Mouse (Mus musculus) CH12.LX (cell line): Measurements from ENCODE around the gene Hist2h4. TPM values are rescaled to one million over a fixed set of nuclear protein-coding genes. Genes with fewer than 3 reads are reported as not detected.

Source experiments
- DNase-seq: peaks from one replicate; pipeline ENCODE4 v3.0.0-alpha.2; 2013; ENCODE audit errors: extremely low read depth
- H3K27ac ChIP-seq: 2 replicates; pipeline ENCODE4 v1.5.1; 2012; ENCODE audit warnings: low read depth, mild to moderate bottlenecking, control low read depth, moderate library complexity; ENCODE audit not compliant: insufficient read depth
- H3K27me3 ChIP-seq: replicated peaks from 2 replicates; pipeline ENCODE3; 2012; ENCODE audit warnings: inconsistent platforms
- H3K36me3 ChIP-seq, 2 experiments: replicated peaks in 1 of 2; 2 replicates each; pipeline versions ENCODE3 to v1.6.1; 2012; ENCODE audit warnings: inconsistent platforms in 1 of 2, low read length in 1 of 2, mild to moderate bottlenecking in 1 of 2, mixed read lengths in 1 of 2, moderate library complexity in 1 of 2; ENCODE audit not compliant: control insufficient read depth in 1 of 2, insufficient read depth in 1 of 2
- H3K4me1 ChIP-seq, 2 experiments: 2 replicates each; pipeline ENCODE4 v1.6.1; 2012; ENCODE audit warnings: inconsistent platforms in 1 of 2, moderate library complexity in 1 of 2; ENCODE audit not compliant: insufficient read depth in 2 of 2, control insufficient read depth in 1 of 2
- H3K4me2 ChIP-seq: 2 replicates; pipeline ENCODE4 v1.6.1; 2012; ENCODE audit warnings: low read depth, mild to moderate bottlenecking, control low read depth; ENCODE audit not compliant: poor library complexity, insufficient read depth, severe bottlenecking
- H3K4me3 ChIP-seq, 3 experiments: fragments of 150-350 bp in 1 of 3; sonication (generic) in 1 of 3; replicated peaks in 1 of 3; 2 replicates each; pipeline versions ENCODE3 to v1.5.1; 2011 to 2012; ENCODE audit warnings: low read depth in 2 of 3, low read length in 2 of 3, mild to moderate bottlenecking in 2 of 3, moderate library complexity in 2 of 3, control low read depth in 1 of 3, improper control_type of control experiment in 1 of 3, inconsistent platforms in 1 of 3, mixed read lengths in 1 of 3; ENCODE audit not compliant: poor library complexity in 1 of 3
- H3K79me2 ChIP-seq: replicated peaks from 2 replicates; pipeline ENCODE4 v1.6.1; 2012; ENCODE audit warnings: mild to moderate bottlenecking, moderate library complexity; ENCODE audit not compliant: control insufficient read depth, poor library complexity, insufficient read depth, severe bottlenecking; ENCODE audit errors: extremely low read depth
- H3K9ac ChIP-seq: 2 replicates; pipeline ENCODE4 v1.6.1; 2012; ENCODE audit warnings: low read depth, mild to moderate bottlenecking, control low read depth, moderate library complexity; ENCODE audit not compliant: insufficient read depth
- H3K9me3 ChIP-seq: replicated peaks from 2 replicates; pipeline ENCODE3; 2012; ENCODE audit warnings: low read length, inconsistent platforms, mixed read lengths
- CHD2 ChIP-seq: IDR thresholded peaks from 2 replicates; pipeline ENCODE4 v1.6.1; 2011; ENCODE audit warnings: low read length, improper control_type of control experiment
- CTCF ChIP-seq, 2 experiments: IDR thresholded peaks in 1 of 2; conservative IDR thresholded peaks in 1 of 2; 2 replicates each; pipeline ENCODE4 v1.5.1; 2011 to 2012; ENCODE audit warnings: low read depth in 2 of 2, low read length in 2 of 2, improper control_type of control experiment in 1 of 2, inconsistent platforms in 1 of 2, mild to moderate bottlenecking in 1 of 2, moderate library complexity in 1 of 2
- ELF1 ChIP-seq: IDR thresholded peaks from 2 replicates; pipeline ENCODE4 v1.6.1; 2014; ENCODE audit warnings: low read depth, mild to moderate bottlenecking, inconsistent platforms, low read length, improper control_type of control experiment
- EP300 ChIP-seq: IDR thresholded peaks from 2 replicates; pipeline ENCODE4 v1.6.1; 2011; ENCODE audit warnings: low read length, improper control_type of control experiment
- HCFC1 ChIP-seq: IDR thresholded peaks from 2 replicates; pipeline ENCODE4 v1.6.1; 2012; ENCODE audit warnings: low read depth, mild to moderate bottlenecking, inconsistent platforms, low read length, improper control_type of control experiment
- IRF4 ChIP-seq: IDR thresholded peaks from 2 replicates; pipeline ENCODE4 v1.6.1; 2014; ENCODE audit warnings: low read depth, mild to moderate bottlenecking, inconsistent platforms, low read length, improper control_type of control experiment
- JUN ChIP-seq: IDR thresholded peaks from 2 replicates; pipeline ENCODE4 v1.6.1; 2011; ENCODE audit warnings: low read depth, mild to moderate bottlenecking, low read length, improper control_type of control experiment, moderate library complexity; ENCODE audit not compliant: insufficient read depth
- MAFK ChIP-seq: IDR thresholded peaks from 2 replicates; pipeline ENCODE4 v1.6.1; 2011; ENCODE audit warnings: low read length, improper control_type of control experiment; ENCODE audit not compliant: insufficient replicate concordance
- MAX ChIP-seq: IDR thresholded peaks from 2 replicates; pipeline ENCODE4 v1.6.1; 2011; ENCODE audit warnings: low read length, improper control_type of control experiment
- MAZ ChIP-seq: IDR thresholded peaks from 2 replicates; pipeline ENCODE4 v1.6.1; 2012; ENCODE audit warnings: low read depth, mild to moderate bottlenecking, inconsistent platforms, low read length, improper control_type of control experiment, moderate library complexity
- MXI1 ChIP-seq: IDR thresholded peaks from 2 replicates; pipeline ENCODE4 v1.6.1; 2011; ENCODE audit warnings: mild to moderate bottlenecking, low read depth, low read length, improper control_type of control experiment
- MYC ChIP-seq: IDR thresholded peaks from 2 replicates; pipeline ENCODE4 v1.6.1; 2011; ENCODE audit warnings: low read depth, mild to moderate bottlenecking, improper control_type of control experiment, low read length
- PAX5 ChIP-seq: IDR thresholded peaks from 2 replicates; pipeline ENCODE4 v1.6.1; 2012; ENCODE audit warnings: low read length, inconsistent platforms, mixed read lengths
- POLR2A ChIP-seq: IDR thresholded peaks from 2 replicates; pipeline ENCODE4 v1.6.1; 2011; ENCODE audit warnings: low read depth, mild to moderate bottlenecking, improper control_type of control experiment, low read length
- RAD21 ChIP-seq: IDR thresholded peaks from 2 replicates; pipeline ENCODE4 v1.6.1; 2011; ENCODE audit warnings: low read depth, mild to moderate bottlenecking, low read length, improper control_type of control experiment, moderate library complexity
- RCOR1 ChIP-seq: conservative IDR thresholded peaks from 2 replicates; pipeline ENCODE4 v1.6.1; 2012; ENCODE audit warnings: low read depth, mild to moderate bottlenecking, inconsistent platforms, low read length, improper control_type of control experiment
- TBP ChIP-seq: conservative IDR thresholded peaks from 2 replicates; pipeline ENCODE4 v1.6.1; 2011; ENCODE audit warnings: low read depth, low read length, improper control_type of control experiment
- UBTF ChIP-seq: IDR thresholded peaks from 2 replicates; pipeline ENCODE4 v1.6.1; 2012; ENCODE audit warnings: low read depth, mild to moderate bottlenecking, inconsistent platforms, low read length, improper control_type of control experiment, moderate library complexity
- USF2 ChIP-seq: conservative IDR thresholded peaks from 2 replicates; pipeline ENCODE4 v1.6.1; 2011; ENCODE audit warnings: low read depth, low read length, improper control_type of control experiment
- ZKSCAN1 ChIP-seq: IDR thresholded peaks from 2 replicates; pipeline ENCODE4 v1.6.1; 2012; ENCODE audit warnings: low read depth, inconsistent platforms, low read length, improper control_type of control experiment, borderline replicate concordance
- ZMIZ1 ChIP-seq: IDR thresholded peaks from 2 replicates; pipeline ENCODE4 v1.6.1; 2012; ENCODE audit warnings: low read depth, mild to moderate bottlenecking, inconsistent platforms, low read length, improper control_type of control experiment
- dilution Hi-C: fragments of 300-500 bp; cut with MboI; formaldehyde crosslinking; loops from 2 replicates; pipeline ENCODE4 v1.14.3; 2020; ENCODE audit warnings: low sequenced_read_pairs; ENCODE audit not compliant: extremely low pct_unique_long_range_greater_than_20kb, extremely low pct_ligation_motif_present
- in situ Hi-C: fragments of 300-500 bp; cut with MboI; formaldehyde crosslinking; loops from 3 replicates; pipeline ENCODE4 v1.14.3; 2019; ENCODE audit warnings: low sequenced_read_pairs, low pct_ligation_motif_present, low pct_unique_long_range_greater_than_20kb, mixed read lengths
- polyA plus RNA-seq: library from polyadenylated mRNA; unstranded; fragments of >175 nt; gene quantifications from 2 replicates; pipeline ENCODE4 v1.2.1, GENCODE M21; 2012; ENCODE audit warnings: low read depth; ENCODE audit not compliant: insufficient read length
- total RNA-seq, 2 experiments: library from RNA; depleted of rRNA; stranded (reverse); fragments of 300-350 nt in 1 of 2; fragments of >200 nt in 1 of 2; gene quantifications; 2 replicates each; pipeline ENCODE4 v1.2.3; 2012 to 2014

Hist2h4 gene
- total and polyA plus RNA-seq, 3 experiments: 0.91 to 116 (median 2.5) TPM

DNA sequence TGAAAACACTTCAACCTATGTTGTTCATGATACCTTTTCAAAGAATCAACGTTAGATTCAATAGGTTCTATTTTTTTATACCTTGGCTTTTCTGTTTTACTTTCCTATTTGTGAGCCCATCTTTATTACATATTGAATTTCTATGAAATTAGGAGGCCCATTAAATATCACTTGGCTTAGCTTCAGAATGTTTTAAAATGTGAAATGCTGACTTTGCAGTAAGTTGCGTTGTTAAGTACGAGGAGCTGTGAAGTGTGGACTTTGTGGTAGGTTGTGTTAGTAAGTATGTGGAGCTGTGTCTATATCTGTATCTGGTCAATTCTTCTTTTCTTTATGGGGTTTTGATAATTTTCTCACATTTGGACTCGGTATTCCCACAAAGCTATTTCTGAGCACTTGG lies 35.2 kb upstream of the Hist2h4 start:
- Histone ChIP-seq H3K27me3 (peaks cover 26% of the 10 kb centered on the region), H3K4me3 (no peak overlapping the region), H3K4me1 (peaks cover 16 to 24% of the 10 kb centered on the region in 2 experiments)
- in situ Hi-C loops: loop anchor here (25.0 kb wide), 1 partner anchor 239 kb away; the partner anchor contains the start of gene Hfe2
- no peak for TF ChIP-seq UBTF
- TF ChIP-seq ZMIZ1: no peak
- TF ChIP-seq ELF1: no peak
- no peak for TF ChIP-seq POLR2A
- no peak for TF ChIP-seq MXI1
- TF ChIP-seq, all 38 proteins: peak for 0
- dilution Hi-C loops: no loop called here
- Histone ChIP-seq H3K36me3 (no peaks in the 10 kb centered on the region), H3K79me2 (no peaks in the 10 kb centered on the region), H3K9me3 (peaks cover 3% of the 10 kb centered on the region), H3K27ac (no peak overlapping the region), H3K4me2 (no peak overlapping the region), H3K9ac (no peak overlapping the region)
- DNase-seq: no peak

DNA sequence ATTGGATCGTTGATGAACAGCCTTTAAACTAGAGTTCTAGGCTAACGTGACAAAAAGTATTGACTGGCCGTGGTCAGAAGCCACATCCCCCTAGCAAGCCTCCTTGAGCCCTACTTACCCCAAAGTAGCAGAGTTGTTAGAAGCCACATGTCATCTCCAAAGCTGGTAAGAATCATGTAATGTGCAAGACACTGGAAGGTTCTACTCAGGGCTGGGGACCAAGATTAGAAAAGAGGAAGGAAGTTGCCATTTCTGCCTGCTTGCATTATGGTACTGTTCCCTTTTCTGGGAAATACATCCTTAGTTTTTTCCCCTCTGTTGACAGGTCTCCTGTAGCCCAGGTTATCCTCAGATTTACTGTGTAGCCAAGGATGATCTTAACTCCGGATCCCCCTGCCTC lies 30.7 kb upstream of the Hist2h4 start, which contains the start of gene Fcgr1:
Gene Fcgr1, minus strand, starts transcription at position 183 of the 400 bp plus-strand sequence.
- dilution Hi-C loops: no loop called here
- no peak within 1 kb of the TSS for H3K4me2 ChIP-seq
- H3K9ac ChIP-seq: no peak within 1 kb of the TSS
- DNase-seq: no peak
- no peak within 1 kb of the TSS for H3K27ac ChIP-seq
- TF ChIP-seq IRF4 (no peak), JUN (no peak), RCOR1 (no peak), TBP (no peak), ZKSCAN1 (no peak), PAX5 (no peak), MAZ (no peak), MYC (no peak), HCFC1 (no peak), MAFK (no peak), CHD2 (no peak), RAD21 (no peak), MAX (no peak), CTCF (conservative IDR thresholded peaks at IDR 0.05 in 1 of 2, IDR thresholded peaks at IDR 0.05 in 1 of 2; ENCODE audit: low read depth in 2 of 2, low read length in 2 of 2) (no peak), UBTF (no peak), USF2 (no peak), EP300 (no peak)
- H3K36me3 ChIP-seq: no peaks in the 10 kb centered on the region
- H3K4me1 ChIP-seq: peaks cover 7 to 12% of the 10 kb centered on the region in 2 experiments
- no peak within 1 kb of the TSS for H3K4me3 ChIP-seq
- peaks cover 8% of the 10 kb centered on the region for H3K27me3 ChIP-seq
- peaks cover 2% of the 10 kb centered on the region for H3K9me3 ChIP-seq
- no peaks in the 10 kb centered on the region for H3K79me2 ChIP-seq
- in situ Hi-C loops: loop anchor here (25.0 kb wide), 1 partner anchor 244 kb away; the partner anchor contains the start of gene Hfe2
